Mouse (Mus musculus): ENCODE measurements around the gene Fam241b. TPM values are rescaled to one million over a fixed set of nuclear protein-coding genes. Genes with fewer than 3 reads are reported as not detected.

Fam241b gene
- polyA plus RNA-seq, 1 experiment from 2014 or later, result 8.0 TPM

Other genes with a start within 250 kb of the Fam241b start
- gene Col13a1, start 164.8 kb downstream of the Fam241b start, polyA plus RNA-seq (2014; fragmentation: Nextera tagmentation; extraction: Ambion mirVana), result 1.1 and 1.2 TPM in 2 replicates
- gene Neurog3, start 10.8 kb downstream of the Fam241b start, polyA plus RNA-seq (2014; fragmentation: Nextera tagmentation; extraction: Ambion mirVana), result 0.23 and 0.48 TPM in 2 replicates
- 13.9 and 15.5 TPM in 2 replicates for gene Tspan15, start 87.3 kb upstream of the Fam241b start, polyA plus RNA-seq (2014; fragmentation: Nextera tagmentation; extraction: Ambion mirVana)
- not detected in 2 replicates for gene Tacr2, start 108.5 kb upstream of the Fam241b start, polyA plus RNA-seq (2014; fragmentation: Nextera tagmentation; extraction: Ambion mirVana)
- 25.9 and 28.2 TPM in 2 replicates for gene Hk1, start 236.0 kb upstream of the Fam241b start, polyA plus RNA-seq (2014; fragmentation: Nextera tagmentation; extraction: Ambion mirVana)